Mouse (Mus musculus) neural tube, embryonic 13.5 days (tissue): ENCODE results near the gene Epb41l2. TPM values are rescaled to one million over a fixed set of nuclear protein-coding genes. Genes with fewer than 3 reads are reported as not detected.

ENCODE experiments used
- ATAC-seq: fragments of 200-750 bp; cut with Nextera tagmentation; 2 replicates; pipeline ENCODE4 v1.8.0; 2017; ENCODE audit warnings: low read depth, mild to moderate bottlenecking, moderate TSS enrichment, moderate library complexity
- H3K27ac ChIP-seq: fragments of 300-500 bp; sonication (generic); replicated peaks from 2 replicates; pipeline ENCODE4 v1.5.1; 2015; ENCODE audit warnings: moderate library complexity, mild to moderate bottlenecking, inconsistent platforms
- H3K27me3 ChIP-seq: fragments of 300-500 bp; sonication (generic); 2 replicates; pipeline ENCODE4 v1.6.1; 2015; ENCODE audit warnings: mild to moderate bottlenecking, inconsistent platforms
- H3K36me3 ChIP-seq: fragments of 300-500 bp; sonication (generic); 2 replicates; pipeline ENCODE4 v1.6.1; 2015; ENCODE audit warnings: mild to moderate bottlenecking, inconsistent platforms
- H3K4me1 ChIP-seq: fragments of 300-500 bp; sonication (generic); replicated peaks from 2 replicates; pipeline ENCODE4 v1.6.1; 2015; ENCODE audit warnings: inconsistent platforms
- H3K4me2 ChIP-seq: fragments of 300-500 bp; sonication (generic); 2 replicates; pipeline ENCODE4 v1.6.1; 2015; ENCODE audit warnings: inconsistent platforms, mild to moderate bottlenecking, moderate library complexity
- H3K4me3 ChIP-seq: fragments of 300-500 bp; sonication (generic); 2 replicates; pipeline ENCODE4 v1.5.1; 2015; ENCODE audit warnings: mild to moderate bottlenecking, inconsistent platforms
- H3K9ac ChIP-seq: fragments of 300-500 bp; sonication (generic); 2 replicates; pipeline ENCODE4 v1.6.1; 2015; ENCODE audit warnings: moderate library complexity, mild to moderate bottlenecking, inconsistent platforms
- H3K9me3 ChIP-seq: fragments of 300-500 bp; sonication (generic); 2 replicates; pipeline ENCODE4 v1.6.1; 2016; ENCODE audit warnings: inconsistent platforms
- WGBS: fragments of 180-500 bp; shearing (Covaris S2); methylation state at CpG from one replicate; pipeline ENCODE4 v1.1.7; 2015; 5-methylcytosine and 5-hydroxymethylcytosine counted together
- polyA plus RNA-seq: library from polyadenylated mRNA; unstranded; fragments of >200 nt; fragmentation: Nextera tagmentation; extraction: Ambion mirVana; gene quantifications from 2 replicates; pipeline ENCODE4 v1.2.1, GENCODE M21; 2015

The Epb41l2 gene
- polyA plus RNA-seq, 1 experiment from 2014 or later: 29.1 TPM

GRCm38 (mm10) chr10:25369691-25370090 lies 10.1 kb downstream of the Epb41l2 start:
- peaks cover 18% of the 10 kb centered on the region for H3K4me1 ChIP-seq
- H3K9me3 ChIP-seq: no peaks in the 10 kb centered on the region
- no peaks in the 10 kb centered on the region for H3K27me3 ChIP-seq
- H3K36me3 ChIP-seq: no peaks in the 10 kb centered on the region
- H3K9ac ChIP-seq: no peak overlapping the region
- no peak overlapping the region for H3K27ac ChIP-seq
- WGBS: 87% methylated on average over 9 of the region's 9 CpGs
- ATAC-seq: no peak
- no peak overlapping the region for H3K4me3 ChIP-seq
- no peak overlapping the region for H3K4me2 ChIP-seq

GRCm38 (mm10) chr10:25371336-25371735 lies 11.7 kb downstream of the Epb41l2 start:
- peaks cover 18% of the 10 kb centered on the region for H3K4me1 ChIP-seq
- no peaks in the 10 kb centered on the region for H3K9me3 ChIP-seq
- no peak for ATAC-seq
- H3K4me2 ChIP-seq: no peak overlapping the region
- H3K27me3 ChIP-seq: no peaks in the 10 kb centered on the region
- no peak overlapping the region for H3K4me3 ChIP-seq
- H3K36me3 ChIP-seq: no peaks in the 10 kb centered on the region
- WGBS: 79% methylated on average over 2 of the region's 2 CpGs
- no peak overlapping the region for H3K27ac ChIP-seq
- no peak overlapping the region for H3K9ac ChIP-seq

- no peak for ATAC-seq
- Histone ChIP-seq H3K27ac (no peak overlapping the region), H3K4me2 (no peak overlapping the region), H3K9me3 (no peaks in the 10 kb centered on the region), H3K4me3 (no peak overlapping the region), H3K9ac (no peak overlapping the region), H3K27me3 (no peaks in the 10 kb centered on the region), H3K4me1 (peaks cover 18% of the 10 kb centered on the region), H3K36me3 (no peaks in the 10 kb centered on the region)
- 12% methylated on average over 3 of the region's 3 CpGs for WGBS
Measured at GRCm38 (mm10) chr10:25371915-25372371, 12.3 kb downstream of the Epb41l2 start.

GRCm38 (mm10) chr10:25372510-25373148 lies 13.0 kb downstream of the Epb41l2 start:
- no peak overlapping the region for H3K4me3 ChIP-seq
- peaks cover 18% of the 10 kb centered on the region for H3K4me1 ChIP-seq
- no peak overlapping the region for H3K27ac ChIP-seq
- no peaks in the 10 kb centered on the region for H3K9me3 ChIP-seq
- H3K9ac ChIP-seq: no peak overlapping the region
- H3K4me2 ChIP-seq: no peak overlapping the region
- no peaks in the 10 kb centered on the region for H3K36me3 ChIP-seq
- ATAC-seq: no peak
- H3K27me3 ChIP-seq: no peaks in the 10 kb centered on the region
- 48% methylated on average over 10 of the region's 10 CpGs for WGBS

- Histone ChIP-seq H3K36me3 (no peaks in the 10 kb centered on the region), H3K9ac (no peak overlapping the region), H3K4me2 (no peak overlapping the region), H3K4me3 (no peak overlapping the region), H3K27ac (no peak overlapping the region), H3K9me3 (no peaks in the 10 kb centered on the region), H3K27me3 (no peaks in the 10 kb centered on the region), H3K4me1 (peaks cover 18% of the 10 kb centered on the region)
- ATAC-seq: no peak
- WGBS: 88% methylated on average over 4 of the region's 4 CpGs
Measured at GRCm38 (mm10) chr10:25375036-25375435, 15.4 kb downstream of the Epb41l2 start.

GRCm38 (mm10) chr10:25380746-25381481 lies 21.3 kb downstream of the Epb41l2 start:
- 92% methylated on average over 6 of the region's 6 CpGs for WGBS
- Histone ChIP-seq H3K9ac (no peak overlapping the region), H3K4me2 (no peak overlapping the region), H3K27me3 (no peaks in the 10 kb centered on the region), H3K36me3 (no peaks in the 10 kb centered on the region), H3K9me3 (no peaks in the 10 kb centered on the region), H3K4me3 (no peak overlapping the region), H3K27ac (no peak overlapping the region), H3K4me1 (peaks cover 5% of the 10 kb centered on the region)
- ATAC-seq: no peak

- H3K9ac ChIP-seq: no peak overlapping the region
- H3K4me1 ChIP-seq: peaks cover 14% of the 10 kb centered on the region
- H3K36me3 ChIP-seq: no peaks in the 10 kb centered on the region
- ATAC-seq: no peak
- 58% methylated on average over 10 of the region's 10 CpGs for WGBS
- no peaks in the 10 kb centered on the region for H3K9me3 ChIP-seq
- H3K27me3 ChIP-seq: no peaks in the 10 kb centered on the region
- H3K4me3 ChIP-seq: no peak overlapping the region
- H3K27ac ChIP-seq: no peak overlapping the region
- H3K4me2 ChIP-seq: no peak overlapping the region
Measured at GRCm38 (mm10) chr10:25381951-25382350, 22.4 kb downstream of the Epb41l2 start.

GRCm38 (mm10) chr10:25383171-25383570 lies 23.6 kb downstream of the Epb41l2 start:
- Histone ChIP-seq H3K9ac (no peak overlapping the region), H3K9me3 (no peaks in the 10 kb centered on the region), H3K27ac (no peak overlapping the region), H3K4me3 (no peak overlapping the region), H3K27me3 (no peaks in the 10 kb centered on the region), H3K36me3 (no peaks in the 10 kb centered on the region), H3K4me1 (peaks cover 19% of the 10 kb centered on the region), H3K4me2 (no peak overlapping the region)
- ATAC-seq: no peak
- WGBS: 73% methylated on average over 5 of the region's 5 CpGs

GRCm38 (mm10) chr10:25384391-25384790 lies 24.8 kb downstream of the Epb41l2 start:
- Histone ChIP-seq H3K9me3 (no peaks in the 10 kb centered on the region), H3K27me3 (no peaks in the 10 kb centered on the region), H3K4me3 (no peak overlapping the region), H3K4me1 (peaks cover 19% of the 10 kb centered on the region), H3K36me3 (no peaks in the 10 kb centered on the region), H3K9ac (no peak overlapping the region), H3K4me2 (no peak overlapping the region), H3K27ac (no peak overlapping the region)
- WGBS: 86% methylated on average over 10 of the region's 10 CpGs
- no peak for ATAC-seq

- WGBS: 44% methylated on average over 13 of the region's 13 CpGs
- no peak for ATAC-seq
Measured at GRCm38 (mm10) chr10:25385811-25386580, 26.4 kb downstream of the Epb41l2 start.

GRCm38 (mm10) chr10:25386868-25387267 lies 27.3 kb downstream of the Epb41l2 start:
- WGBS: 82% methylated on average over 4 of the region's 4 CpGs

More at GRCm38 (mm10) chr10:25385811-25386580, 26.4 kb downstream of the Epb41l2 start:
- Histone ChIP-seq H3K4me3 (no peak overlapping the region), H3K36me3 (no peaks in the 10 kb centered on the region), H3K9ac (no peak overlapping the region), H3K9me3 (no peaks in the 10 kb centered on the region), H3K27ac (no peak overlapping the region), H3K4me2 (no peak overlapping the region), H3K4me1 (peaks cover 19% of the 10 kb centered on the region), H3K27me3 (no peaks in the 10 kb centered on the region)

GRCm38 (mm10) chr10:25387268-25387667 lies 27.7 kb downstream of the Epb41l2 start:
- Histone ChIP-seq H3K9me3 (no peaks in the 10 kb centered on the region), H3K27ac (no peak overlapping the region), H3K4me1 (peaks cover 19% of the 10 kb centered on the region), H3K27me3 (no peaks in the 10 kb centered on the region), H3K9ac (no peak overlapping the region), H3K36me3 (no peaks in the 10 kb centered on the region), H3K4me2 (no peak overlapping the region), H3K4me3 (no peak overlapping the region)
- 31% methylated on average over 4 of the region's 4 CpGs for WGBS
- no peak for ATAC-seq

More at GRCm38 (mm10) chr10:25386868-25387267, 27.3 kb downstream of the Epb41l2 start:
- no peak overlapping the region for H3K9ac ChIP-seq
- no peaks in the 10 kb centered on the region for H3K36me3 ChIP-seq
- H3K9me3 ChIP-seq: no peaks in the 10 kb centered on the region
- no peak overlapping the region for H3K27ac ChIP-seq
- no peaks in the 10 kb centered on the region for H3K27me3 ChIP-seq
- no peak overlapping the region for H3K4me3 ChIP-seq
- H3K4me1 ChIP-seq: peaks cover 19% of the 10 kb centered on the region
- H3K4me2 ChIP-seq: no peak overlapping the region
- ATAC-seq: no peak
